Mouse (Mus musculus): ENCODE data around the gene Gpx8.

DNA sequence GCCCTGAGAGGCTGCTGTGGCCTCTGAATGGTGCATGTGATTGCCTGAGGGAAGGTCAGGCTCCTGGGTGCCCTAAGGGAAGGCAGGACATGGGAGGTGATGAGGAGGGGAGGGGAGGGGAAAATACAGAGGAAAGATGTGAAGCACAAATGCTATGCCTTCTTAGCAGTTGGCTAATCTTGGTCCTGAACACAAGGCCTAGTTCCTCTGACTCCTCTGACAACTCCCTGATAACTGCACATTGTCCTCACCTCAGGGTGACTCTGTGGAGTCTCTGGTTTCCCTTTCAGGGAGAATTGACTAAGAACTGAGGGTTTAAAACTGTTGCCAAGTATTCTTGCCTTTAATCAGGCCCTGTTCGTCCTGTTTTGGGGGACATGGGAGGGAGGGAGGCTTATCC is 48.4 kb upstream of the Gpx8 start:
- no peak for TF ChIP-seq POLR2A (IDR thresholded peaks at IDR 0.05; ENCODE audit: insufficient read depth, low read depth, low read length)
- TF ChIP-seq CTCF (IDR thresholded peaks at IDR 0.05; ENCODE audit: insufficient read depth, low read depth, low read length), result no peak

Measured in olfactory bulb, adult 2 months (tissue).